Mouse (Mus musculus): Measurements from ENCODE around the gene Ctcf. TPM values are rescaled to one million over a fixed set of nuclear protein-coding genes. Genes with fewer than 3 reads are reported as not detected.

The Ctcf gene
- polyA plus RNA-seq, 1 experiment: 24.5 TPM

- no peaks in the 10 kb centered on the region for H3K27me3 ChIP-seq (ENCODE audit: control insufficient read depth, insufficient read depth, low read length)
- TF ChIP-seq POLR2A (IDR thresholded peaks at IDR 0.05; ENCODE audit: low read depth, low read length): no peak
- no peak for TF ChIP-seq CTCF (IDR thresholded peaks at IDR 0.05; ENCODE audit: extremely low read depth, insufficient read depth, insufficient read length, insufficient replicate concordance)
- DNase-seq (ENCODE audit: low read depth in 1 of 2, low spot score in 2 of 2): no peak
- peaks cover 10% of the 10 kb centered on the region; the same call in 1 of the 2 replicates for H3K4me1 ChIP-seq (ENCODE audit: control insufficient read depth, insufficient read depth, insufficient read length)
- peak overlapping the region; percentile 86; the same call in 1 of the 2 replicates for H3K4me3 ChIP-seq (ENCODE audit: extremely low read depth, insufficient read depth, insufficient read length)
- H3K36me3 ChIP-seq (ENCODE audit: control insufficient read depth, insufficient read depth, low read length): peaks cover 33% of the 10 kb centered on the region
- peak overlapping the region; percentile 73; the same call in 1 of the 2 replicates for H3K27ac ChIP-seq (ENCODE audit: insufficient read depth, low read length)
- 76% methylated on average over 11 of the region's 11 CpGs for WGBS
Measured at GRCm38 (mm10) chr8:105699488-105700215, 63.3 kb downstream of the Ctcf start.

- peak overlapping the region; percentile 86 for H3K4me3 ChIP-seq (ENCODE audit: extremely low read depth, insufficient read depth, insufficient read length)
- WGBS: under 1% methylated on average over 21 of the region's 21 CpGs
- H3K27ac ChIP-seq (ENCODE audit: insufficient read depth, low read length): peak overlapping the region; percentile 73
- no peaks in the 10 kb centered on the region for H3K27me3 ChIP-seq (ENCODE audit: control insufficient read depth, insufficient read depth, low read length)
- DNase-seq (ENCODE audit: low read depth in 1 of 2, low spot score in 2 of 2): peak; percentile 67
- H3K36me3 ChIP-seq (ENCODE audit: control insufficient read depth, insufficient read depth, low read length): peaks cover 29% of the 10 kb centered on the region
- H3K4me1 ChIP-seq (ENCODE audit: control insufficient read depth, insufficient read depth, insufficient read length): peaks cover 10% of the 10 kb centered on the region; the same call in 1 of the 2 replicates
- TF ChIP-seq CTCF (IDR thresholded peaks at IDR 0.05; ENCODE audit: extremely low read depth, insufficient read depth, insufficient read length, insufficient replicate concordance) (no peak), POLR2A (IDR thresholded peaks at IDR 0.05; ENCODE audit: low read depth, low read length) (no peak)
Measured at GRCm38 (mm10) chr8:105700566-105700965, 64.2 kb downstream of the Ctcf start.

- H3K4me1 ChIP-seq (ENCODE audit: control insufficient read depth, insufficient read depth, insufficient read length): peaks cover 10% of the 10 kb centered on the region; the same call in 1 of the 2 replicates
- peak within 1 kb of the TSS; percentile 86 for H3K4me3 ChIP-seq (ENCODE audit: extremely low read depth, insufficient read depth, insufficient read length)
- H3K27me3 ChIP-seq (ENCODE audit: control insufficient read depth, insufficient read depth, low read length): no peaks in the 10 kb centered on the region
- peak; percentile 89 to 94 for DNase-seq (ENCODE audit: low read depth in 1 of 2, low spot score in 2 of 2)
- peak within 1 kb of the TSS; percentile 91 for H3K27ac ChIP-seq (ENCODE audit: insufficient read depth, low read length)
- H3K36me3 ChIP-seq (ENCODE audit: control insufficient read depth, insufficient read depth, low read length): peaks cover 25% of the 10 kb centered on the region
- WGBS: under 1% methylated on average over 60 of the region's 60 CpGs
- TF ChIP-seq POLR2A (IDR thresholded peaks at IDR 0.05; ENCODE audit: low read depth, low read length): peak; percentile 46
- TF ChIP-seq CTCF (IDR thresholded peaks at IDR 0.05; ENCODE audit: extremely low read depth, insufficient read depth, insufficient read length, insufficient replicate concordance): no peak
Measured at GRCm38 (mm10) chr8:105700966-105701824, 64.8 kb downstream of the Ctcf start, which contains the start of the genes Acd and Pard6a. Acd (minus strand) TSS chr8:105701102. Pard6a (plus strand) TSS chr8:105701148.

- H3K36me3 ChIP-seq (ENCODE audit: control insufficient read depth, insufficient read depth, low read length): peaks cover 20% of the 10 kb centered on the region
- no peak for TF ChIP-seq POLR2A (IDR thresholded peaks at IDR 0.05; ENCODE audit: low read depth, low read length)
- TF ChIP-seq CTCF (IDR thresholded peaks at IDR 0.05; ENCODE audit: extremely low read depth, insufficient read depth, insufficient read length, insufficient replicate concordance): no peak
- DNase-seq (ENCODE audit: low read depth in 1 of 2, low spot score in 2 of 2): no peak
- H3K4me3 ChIP-seq (ENCODE audit: extremely low read depth, insufficient read depth, insufficient read length): peak overlapping the region; percentile 54
- 83% methylated on average over 18 of the region's 18 CpGs for WGBS
- no peaks in the 10 kb centered on the region for H3K27me3 ChIP-seq (ENCODE audit: control insufficient read depth, insufficient read depth, low read length)
- H3K27ac ChIP-seq (ENCODE audit: insufficient read depth, low read length): peak overlapping the region; percentile 69; the same call in 1 of the 2 replicates
- H3K4me1 ChIP-seq (ENCODE audit: control insufficient read depth, insufficient read depth, insufficient read length): peaks cover 10% of the 10 kb centered on the region; the same call in 1 of the 2 replicates
Measured at GRCm38 (mm10) chr8:105702001-105702401, 65.6 kb downstream of the Ctcf start.

- 96% methylated on average over 24 of the region's 24 CpGs for WGBS
- TF ChIP-seq CTCF (IDR thresholded peaks at IDR 0.05; ENCODE audit: extremely low read depth, insufficient read depth, insufficient read length, insufficient replicate concordance): no peak
- no peak for TF ChIP-seq POLR2A (IDR thresholded peaks at IDR 0.05; ENCODE audit: low read depth, low read length)
Measured at GRCm38 (mm10) chr8:105702731-105703415, 66.5 kb downstream of the Ctcf start.

GRCm38 (mm10) chr8:105704146-105704812 lies 67.9 kb downstream of the Ctcf start:
- Histone ChIP-seq H3K27ac (ENCODE audit: insufficient read depth, low read length) (no peak overlapping the region), H3K27me3 (ENCODE audit: control insufficient read depth, insufficient read depth, low read length) (no peaks in the 10 kb centered on the region), H3K36me3 (ENCODE audit: control insufficient read depth, insufficient read depth, low read length) (0 out of 2 replicates have a peak, but pooled peaks cover 2% of the 10 kb centered on the region), H3K4me3 (ENCODE audit: extremely low read depth, insufficient read depth, insufficient read length) (no peak overlapping the region), H3K4me1 (ENCODE audit: control insufficient read depth, insufficient read depth, insufficient read length) (peaks cover 14% of the 10 kb centered on the region)
- TF ChIP-seq POLR2A (IDR thresholded peaks at IDR 0.05; ENCODE audit: low read depth, low read length) (no peak), CTCF (IDR thresholded peaks at IDR 0.05; ENCODE audit: extremely low read depth, insufficient read depth, insufficient read length, insufficient replicate concordance) (no peak)
- 94% methylated on average over 34 of the region's 34 CpGs for WGBS
- DNase-seq (ENCODE audit: low read depth in 1 of 2, low spot score in 2 of 2): no peak

More at GRCm38 (mm10) chr8:105702731-105703415, 66.5 kb downstream of the Ctcf start:
- no peaks in the 10 kb centered on the region for H3K27me3 ChIP-seq (ENCODE audit: control insufficient read depth, insufficient read depth, low read length)
- H3K27ac ChIP-seq (ENCODE audit: insufficient read depth, low read length): no peak overlapping the region
- H3K36me3 ChIP-seq (ENCODE audit: control insufficient read depth, insufficient read depth, low read length): peaks cover 11% of the 10 kb centered on the region
- no peak for DNase-seq (ENCODE audit: low read depth in 1 of 2, low spot score in 2 of 2)
- peaks cover 14% of the 10 kb centered on the region for H3K4me1 ChIP-seq (ENCODE audit: control insufficient read depth, insufficient read depth, insufficient read length)
- H3K4me3 ChIP-seq (ENCODE audit: extremely low read depth, insufficient read depth, insufficient read length): no peak overlapping the region
